Mouse (Mus musculus) small intestine, adult 10 weeks (tissue): ENCODE results near the gene Eya2. TPM values are rescaled to one million over a fixed set of nuclear protein-coding genes. Genes with fewer than 3 reads are reported as not detected.

Source experiments
- polyA plus RNA-seq: library from polyadenylated mRNA; stranded (reverse); fragments of 350-450 nt; fragmentation: Illumina TruSeq; extraction: RNeasy Lipid Tissue Mini Kit (QIAGEN cat#74804); gene quantifications from one replicate; pipeline ENCODE4 v1.2.3, GENCODE M21; 2014; ENCODE audit warnings: low replicate concordance

Eya2 gene
- not detected for polyA plus RNA-seq

DNA sequence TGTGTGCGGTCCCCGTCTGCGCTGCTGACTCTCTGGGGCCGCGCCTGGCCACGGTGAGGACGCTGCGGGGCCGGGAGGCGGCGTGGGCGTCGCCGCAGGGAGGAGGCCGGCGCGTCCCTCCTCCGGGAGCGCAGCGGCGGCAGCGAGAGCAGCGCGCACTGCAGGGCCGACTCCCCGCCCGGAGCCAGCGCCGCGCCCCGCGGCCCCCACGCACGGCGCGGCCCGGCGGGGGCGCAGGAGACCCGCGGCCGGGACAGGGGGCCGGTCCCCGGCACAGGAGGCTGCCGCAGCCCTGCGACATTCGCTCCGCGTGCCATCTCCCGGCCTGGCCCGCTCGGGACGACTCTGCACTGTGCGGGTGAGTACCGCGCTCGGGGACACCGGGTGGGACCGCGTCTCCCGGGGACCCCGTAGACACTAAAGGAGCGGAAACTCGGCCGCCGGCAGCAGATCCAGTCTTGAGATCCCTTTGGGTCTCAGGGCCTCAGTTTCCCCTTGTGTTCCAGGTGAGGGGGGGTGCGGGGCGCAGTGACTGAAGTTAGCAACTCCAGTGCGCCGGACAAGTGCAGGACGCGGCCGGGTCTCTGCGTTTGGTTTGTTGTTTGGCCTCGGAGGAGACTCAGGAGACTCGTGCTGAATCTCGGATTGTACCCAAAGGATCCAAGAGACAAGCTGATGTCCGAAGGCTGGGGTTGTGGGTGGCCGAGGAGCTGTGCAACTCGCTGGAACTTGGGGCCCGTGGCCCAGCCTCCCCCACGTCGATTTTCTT is at the start of gene Eya2:
Gene Eya2 (plus strand): TSS at position 126 of the 769 bp plus-strand sequence.

Other genes with a start within 250 kb of the Eya2 start
- not detected for gene Zfp663, start 226.3 kb upstream of the Eya2 start, polyA plus RNA-seq
- 0.30 TPM for gene Zfp334, start 206.8 kb upstream of the Eya2 start, polyA plus RNA-seq
- 0.48 TPM for gene Ocstamp, start 194.6 kb upstream of the Eya2 start, polyA plus RNA-seq
- not detected for gene Slc13a3, start 121.8 kb upstream of the Eya2 start, polyA plus RNA-seq
- gene Trp53rka, start 101.7 kb upstream of the Eya2 start, polyA plus RNA-seq: 2.5 TPM
- gene Slc2a10, start 91.2 kb upstream of the Eya2 start, polyA plus RNA-seq: 0.52 TPM